Mouse (Mus musculus) retina, embryonic 14.5 days (tissue): ENCODE measurements around the gene Crlf1.

ENCODE experiments used
- DNase-seq: peaks from one replicate; pipeline ENCODE4 v3.0.0-alpha.2; 2015; ENCODE audit warnings: low spot score

Crlf1 gene

DNA sequence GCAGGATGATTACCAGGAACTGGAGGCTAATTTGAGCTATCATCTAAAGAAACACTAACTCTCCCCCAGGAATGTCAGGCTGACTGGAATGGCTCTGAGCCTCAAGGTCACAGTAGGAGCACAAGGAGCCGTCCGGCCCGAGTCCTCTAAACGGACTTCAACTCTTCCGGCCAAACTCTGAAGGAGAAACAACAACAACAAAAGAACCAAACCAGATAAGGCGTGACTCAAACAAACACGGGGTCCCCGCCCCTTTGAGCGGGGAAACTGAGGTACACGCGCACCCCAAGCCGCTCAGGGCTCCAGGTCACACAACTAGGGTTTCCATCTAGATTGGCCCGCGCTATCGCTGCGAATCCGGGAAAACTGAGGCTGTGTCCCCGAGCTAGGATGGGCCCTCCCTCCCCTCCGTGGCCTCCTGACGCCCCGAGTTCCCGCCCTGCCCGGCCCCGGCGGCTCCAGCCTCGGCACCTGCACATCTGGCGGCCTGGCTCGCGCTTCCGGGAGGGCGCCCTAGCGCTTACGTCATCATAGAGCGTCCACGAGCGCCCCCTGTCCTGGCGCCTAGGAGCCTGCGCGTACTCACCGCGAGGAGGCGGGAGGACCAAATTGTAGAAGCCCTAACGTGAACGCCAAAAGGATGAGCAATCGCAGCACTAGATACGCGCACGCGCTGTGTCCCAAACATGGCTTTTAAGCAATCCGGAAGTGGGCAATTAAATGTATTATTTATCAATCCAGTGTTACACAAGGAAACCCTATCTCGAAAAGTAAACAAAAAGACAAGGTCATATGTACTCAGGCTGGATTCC, 29.8 kb downstream of the Crlf1 start:
- peak; percentile 98 for DNase-seq

DNA sequence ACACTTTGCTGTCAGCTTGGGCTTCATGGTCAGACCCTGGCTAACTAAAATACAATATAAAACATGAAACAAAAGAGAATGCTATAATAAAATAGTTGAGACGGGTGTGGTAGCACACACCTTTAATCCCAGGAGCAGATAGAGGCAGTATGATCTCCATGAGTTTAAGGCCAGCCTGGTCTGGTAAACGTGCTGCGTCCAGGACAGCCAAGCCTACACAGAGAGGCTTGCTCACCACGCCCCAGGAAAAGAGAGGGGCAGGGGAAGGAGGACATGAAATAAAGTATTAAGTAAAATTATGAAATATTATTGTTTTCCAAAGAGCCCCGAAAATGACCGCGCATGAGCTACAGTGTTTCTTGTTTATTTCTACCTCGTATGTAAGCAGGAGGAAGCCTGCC, 34.2 kb downstream of the Crlf1 start:
- DNase-seq, result no peak

DNA sequence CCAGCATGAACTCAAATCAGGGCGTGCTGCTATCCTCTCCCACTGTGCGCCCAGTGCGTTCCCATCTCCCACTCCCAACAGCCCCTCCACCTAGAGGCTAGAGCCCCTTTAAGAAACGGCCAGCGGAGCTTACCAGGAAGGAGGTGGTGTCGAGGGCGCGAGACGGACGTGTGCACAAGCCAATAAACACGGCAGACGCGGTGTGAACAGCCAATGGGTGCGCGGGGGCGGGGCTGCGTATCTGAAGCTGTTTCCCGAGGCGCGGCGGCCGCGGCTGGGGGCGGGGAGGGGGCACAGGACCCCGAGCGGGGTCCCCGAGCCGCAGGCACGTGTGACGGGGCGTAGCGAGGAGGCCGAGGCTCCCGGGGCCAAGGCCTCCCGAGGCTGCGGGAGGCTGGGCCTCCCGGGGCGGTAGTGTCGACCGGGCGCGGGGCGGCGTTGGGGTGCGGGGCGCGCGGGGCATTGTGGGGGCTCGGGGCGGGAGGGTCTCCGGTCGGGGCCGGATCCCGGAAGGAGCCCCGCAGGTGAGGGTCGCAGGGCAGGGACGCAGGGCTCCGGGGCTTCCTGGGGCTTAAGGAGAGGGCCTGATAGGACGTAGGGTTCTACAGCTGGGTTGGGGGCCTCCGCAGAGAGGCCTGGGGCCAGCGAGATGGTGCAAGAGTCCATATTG, 34.7 kb downstream of the Crlf1 start, which contains the start of the genes Fkbp8 and Kxd1:
Gene Fkbp8 (plus strand): TSS at position 213 of the 670 bp plus-strand sequence.
Gene Kxd1 (minus strand): TSS at position 445 of the 670 bp plus-strand sequence.
- peak; percentile 98 for DNase-seq

DNA sequence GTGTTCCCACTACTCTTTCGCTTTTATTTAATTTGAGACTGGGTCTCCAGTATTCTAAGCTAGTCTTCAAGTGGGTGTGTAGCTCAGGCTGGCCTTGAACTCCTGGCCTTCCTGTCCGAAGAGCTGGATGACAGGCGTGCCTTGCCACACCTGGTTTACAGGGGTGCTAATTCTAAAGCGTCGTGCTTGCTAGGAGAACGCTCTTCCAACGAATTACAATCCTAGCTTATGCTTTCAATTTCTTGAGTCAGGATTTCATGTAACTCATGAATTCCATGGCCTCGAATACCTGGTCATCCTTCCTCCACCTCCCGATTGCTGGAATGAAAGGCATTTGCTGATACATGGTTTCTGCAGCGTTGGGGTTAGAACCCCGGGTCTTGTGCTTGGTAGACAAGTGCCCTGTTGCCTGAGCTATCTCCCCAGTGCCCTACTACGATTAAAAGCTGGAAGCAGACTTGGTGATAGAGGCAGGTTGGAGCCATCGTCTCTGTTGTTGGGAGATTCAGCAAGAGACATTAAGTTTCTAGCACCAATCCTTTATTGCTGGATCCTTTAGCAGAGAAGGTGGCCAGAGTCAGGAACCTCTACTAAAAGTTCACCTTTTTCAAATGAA, 35.3 kb downstream of the Crlf1 start:
- DNase-seq, result no peak

DNA sequence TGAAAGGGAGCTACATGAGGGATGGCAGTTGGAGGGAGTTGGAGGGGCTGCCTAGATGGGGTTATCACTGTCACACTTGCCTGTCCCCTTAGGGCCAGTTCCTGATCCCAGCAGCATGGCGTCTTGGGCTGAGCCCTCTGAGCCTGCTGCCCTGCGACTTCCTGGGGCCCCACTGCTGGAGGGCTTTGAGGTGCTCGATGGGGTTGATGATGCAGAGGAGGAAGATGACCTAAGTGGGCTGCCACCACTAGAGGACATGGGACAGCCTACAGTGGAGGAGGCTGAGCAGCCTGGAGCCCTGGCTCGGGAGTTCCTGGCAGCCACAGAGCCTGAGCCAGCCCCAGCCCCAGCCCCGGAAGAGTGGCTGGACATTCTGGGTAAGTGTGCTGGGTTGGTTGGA, 36.3 kb downstream of the Crlf1 start:
- no peak for DNase-seq

DNA sequence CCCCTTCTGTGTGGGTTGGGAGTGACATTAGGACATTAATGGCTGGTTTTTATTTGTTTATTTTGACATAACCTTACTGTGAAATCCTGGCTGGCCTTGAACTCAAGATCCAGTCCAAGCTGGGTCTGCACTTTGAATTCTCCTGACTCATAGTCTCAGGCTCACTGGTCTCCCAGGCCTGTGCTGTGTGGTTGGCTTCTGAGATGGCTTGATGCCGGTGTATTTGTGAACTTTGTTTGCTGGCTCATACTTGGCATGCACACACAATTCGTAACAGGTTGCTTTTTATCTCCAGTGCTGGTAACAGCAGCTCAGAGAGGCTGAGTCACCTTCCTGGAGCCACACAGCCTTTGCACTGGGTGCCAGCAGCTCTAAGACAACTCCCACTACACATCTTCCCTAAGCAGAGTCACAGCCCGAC, 36.8 kb downstream of the Crlf1 start:
- no peak for DNase-seq

DNA sequence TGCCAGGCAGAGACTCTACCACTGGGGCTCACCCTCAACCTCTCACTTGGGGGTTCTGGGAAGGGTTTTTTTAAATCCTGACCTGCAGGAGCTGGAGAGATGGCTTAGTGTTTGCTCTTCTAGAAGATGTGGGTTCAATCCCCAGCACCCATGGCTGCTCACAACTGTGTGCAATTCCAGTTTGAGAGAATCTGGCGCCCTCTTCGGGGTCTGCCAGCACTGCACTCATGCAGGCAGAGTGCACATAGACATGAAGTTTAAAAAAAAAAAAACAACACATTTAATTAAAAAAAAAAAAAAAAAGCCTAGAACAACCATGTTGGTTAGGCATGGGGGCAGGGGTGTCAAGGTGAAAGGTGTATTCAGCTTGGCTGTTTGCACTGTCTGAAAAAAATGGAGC, 37.4 kb downstream of the Crlf1 start:
- DNase-seq, result no peak

DNA sequence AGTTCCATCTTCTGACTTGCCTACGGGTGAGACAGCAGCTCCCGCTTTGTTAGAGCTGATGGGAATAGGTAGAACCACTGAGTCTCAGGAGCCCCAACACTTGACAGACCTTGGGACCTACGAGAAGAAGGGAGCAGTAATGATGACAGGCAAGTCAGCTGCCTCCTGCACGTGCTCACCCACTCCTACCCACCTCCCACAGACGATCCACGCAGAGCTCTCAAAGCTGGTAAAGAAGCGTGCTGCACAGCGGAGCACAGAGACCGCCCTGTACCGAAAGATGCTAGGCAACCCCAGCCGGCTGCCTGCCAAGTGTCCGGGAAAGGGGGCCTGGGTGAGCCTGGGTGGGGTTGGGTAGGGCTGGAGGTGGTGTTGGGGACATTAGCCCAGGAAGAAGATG, 41.3 kb downstream of the Crlf1 start:
- no peak for DNase-seq

DNA sequence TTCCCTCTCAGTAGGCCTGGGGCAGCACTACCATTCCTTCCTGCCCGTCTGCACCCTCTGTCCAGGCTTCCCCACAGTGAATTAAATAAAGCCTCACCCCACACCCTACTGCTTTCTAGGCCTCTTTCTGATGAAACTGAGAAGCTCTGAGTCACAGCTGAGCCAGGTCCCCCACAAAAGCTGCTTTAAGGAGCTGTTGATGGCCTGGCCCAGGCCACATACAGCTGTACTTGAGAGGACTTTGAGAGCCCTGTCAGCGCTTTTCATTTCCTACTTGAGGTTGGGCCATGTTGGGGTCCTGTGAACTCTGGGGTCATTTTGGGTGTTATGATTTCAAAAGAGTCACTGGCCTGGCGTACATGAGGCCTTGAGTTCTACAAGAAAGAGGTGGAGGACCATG, 42.3 kb downstream of the Crlf1 start:
- DNase-seq, result no peak

DNA sequence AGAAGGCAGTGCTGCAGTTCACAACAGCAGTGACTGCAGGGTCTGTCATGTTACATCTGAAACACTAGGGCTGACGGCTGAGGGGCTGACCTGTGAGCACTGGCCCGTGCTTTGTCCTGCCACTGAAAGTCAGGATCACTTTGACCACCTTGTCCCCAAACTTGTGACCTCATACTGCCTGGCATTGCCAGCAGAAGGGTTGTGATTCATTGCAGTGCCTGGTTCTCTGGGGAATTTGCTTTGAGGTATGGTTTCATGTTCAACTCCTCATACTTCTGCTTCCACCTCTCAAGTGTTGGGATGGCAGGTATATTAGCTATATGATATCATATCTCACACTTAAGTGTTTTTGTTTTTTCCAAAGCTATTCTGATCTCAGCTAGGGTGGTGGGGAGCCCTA, 42.7 kb downstream of the Crlf1 start:
- no peak for DNase-seq

DNA sequence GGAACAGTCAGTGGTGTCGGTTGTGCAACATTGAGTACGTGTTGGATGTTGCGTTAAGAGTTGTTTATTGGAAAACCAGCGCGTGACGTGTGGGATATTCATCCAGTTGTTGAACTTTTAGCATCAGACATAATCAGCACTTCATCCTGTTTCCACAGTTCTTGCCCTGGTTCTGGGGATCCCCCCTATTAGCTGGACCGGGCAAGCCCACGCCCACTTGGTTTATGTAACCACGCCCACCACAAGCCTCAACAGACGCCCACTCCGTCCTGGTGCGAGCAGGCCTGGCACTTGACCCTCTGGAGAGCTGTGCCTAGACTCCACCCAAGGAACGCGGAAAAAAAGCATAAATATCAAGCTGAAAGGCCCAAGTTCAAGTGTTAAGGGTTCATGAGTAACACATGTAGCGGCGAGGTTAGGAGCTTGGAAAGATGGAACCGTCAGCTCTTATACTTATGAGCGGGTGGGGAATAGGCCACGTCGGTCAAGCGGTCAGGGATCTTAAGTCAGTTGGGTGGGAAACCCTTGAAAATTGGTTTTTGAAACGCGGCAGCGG, 45.1 kb downstream of the Crlf1 start:
- peak; percentile 64 for DNase-seq

DNA sequence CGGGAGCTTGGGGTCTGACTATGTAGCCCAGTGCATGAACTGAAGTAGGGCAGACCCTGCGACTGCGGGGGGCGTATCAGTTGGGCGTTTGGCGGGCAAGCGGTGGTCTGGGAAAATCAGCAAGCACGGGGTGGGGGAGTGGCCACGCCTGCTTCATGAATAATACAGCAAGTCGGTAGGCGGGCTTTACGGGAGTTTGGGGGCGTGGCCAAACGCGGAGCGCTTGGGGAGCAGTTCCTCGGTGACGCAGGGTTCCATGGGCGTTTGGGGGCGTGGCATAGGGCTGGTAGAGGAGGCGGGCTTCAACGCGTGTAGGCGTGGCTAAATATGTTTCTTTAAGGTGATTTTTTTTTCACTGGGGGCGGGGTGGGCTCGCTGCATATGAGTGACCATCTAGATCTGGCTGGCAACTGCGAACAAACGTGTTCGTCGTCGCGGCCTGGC, 45.7 kb downstream of the Crlf1 start:
- peak; percentile 100 for DNase-seq

DNA sequence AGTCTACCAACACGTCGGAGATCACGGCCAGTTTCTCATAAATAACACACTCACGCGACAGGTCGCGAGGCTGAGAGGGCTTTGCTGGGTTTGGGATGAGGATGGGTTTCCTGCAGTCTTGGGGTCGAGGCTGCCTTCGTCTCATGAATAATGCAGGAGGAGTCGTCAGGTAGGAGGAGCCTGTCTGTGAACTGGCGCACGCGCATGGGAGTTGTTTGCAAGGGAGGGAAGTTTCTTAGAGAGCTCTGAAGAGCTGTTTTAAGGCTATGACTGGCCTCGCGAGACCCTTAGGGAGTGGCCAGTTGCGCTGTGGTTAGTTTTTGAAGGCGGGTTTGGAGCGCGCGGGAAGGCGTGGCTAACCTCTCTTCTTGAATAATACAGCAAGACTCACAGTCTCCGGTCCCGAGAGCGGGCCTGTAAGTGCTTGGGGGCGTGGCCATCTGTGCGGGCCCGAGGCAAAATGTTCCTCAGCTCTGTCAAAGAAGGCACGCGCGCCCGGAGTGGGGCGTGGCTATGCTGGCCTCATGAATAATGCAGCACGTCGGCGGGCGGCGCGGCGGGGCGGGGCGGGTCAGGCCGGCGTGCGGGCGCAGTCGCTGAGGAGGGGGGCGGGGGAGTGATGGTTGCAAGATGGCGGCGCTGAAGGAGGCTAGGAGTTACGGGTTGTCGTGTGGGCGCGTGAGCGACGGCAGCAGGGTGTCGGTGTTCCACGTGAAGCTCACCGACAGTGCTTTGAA, 46.3 kb downstream of the Crlf1 start, which contains the start of gene Ell:
Gene Ell (plus strand): TSS at position 381 of the 737 bp plus-strand sequence.
- DNase-seq, result peak; percentile 98

DNA sequence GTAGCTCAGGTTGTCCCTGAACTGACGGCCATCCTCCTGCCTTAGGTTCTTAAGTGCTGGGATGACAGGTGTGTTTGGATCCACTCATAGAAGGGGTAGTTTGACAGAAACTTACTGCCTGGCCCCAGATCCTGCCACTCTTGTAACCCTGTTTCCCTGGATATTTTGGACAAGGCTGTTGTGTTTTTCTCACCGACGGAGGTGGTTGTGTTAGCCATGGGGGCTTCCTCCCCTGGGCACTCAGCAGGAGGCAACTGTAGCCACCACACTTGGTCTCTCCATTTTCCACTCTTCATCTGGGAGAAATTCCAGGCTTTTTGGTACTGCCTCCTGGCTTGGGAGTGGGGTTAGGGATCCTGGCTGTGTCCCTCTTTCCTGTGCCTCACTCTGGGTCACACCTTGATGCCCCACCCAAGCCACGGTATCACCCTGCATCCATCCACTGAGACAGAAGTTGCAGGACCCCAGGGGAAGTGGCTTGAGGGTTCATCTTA, 47.1 kb downstream of the Crlf1 start:
- no peak for DNase-seq

DNA sequence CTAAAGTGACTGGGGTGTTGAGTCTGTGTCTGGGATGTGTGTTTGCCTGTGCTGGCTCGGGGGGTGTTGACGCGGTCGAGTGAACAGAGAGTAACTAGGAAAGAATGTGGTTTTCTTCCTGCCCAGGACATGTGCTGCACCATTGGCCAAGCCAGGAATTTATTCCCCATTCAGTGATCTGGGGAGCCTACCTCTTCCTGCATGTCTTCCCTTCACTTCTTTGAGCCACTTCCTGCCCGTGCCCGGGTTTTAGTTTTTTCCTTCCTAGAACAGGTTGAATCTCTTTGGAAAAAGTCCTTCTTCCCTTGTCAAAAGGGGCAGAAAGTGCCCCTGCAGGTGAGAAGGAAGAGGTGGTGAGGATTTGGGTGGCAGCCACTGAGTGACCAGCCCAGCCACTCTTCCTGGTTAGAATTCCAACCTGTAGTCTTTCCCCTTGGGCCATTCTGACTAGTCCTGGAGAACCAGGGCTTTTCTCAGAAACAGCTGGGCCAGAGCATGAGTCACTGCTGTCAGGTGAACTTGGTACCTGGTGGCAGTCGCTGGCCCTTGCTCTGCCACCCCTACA, 47.6 kb downstream of the Crlf1 start:
- DNase-seq, result no peak

DNA sequence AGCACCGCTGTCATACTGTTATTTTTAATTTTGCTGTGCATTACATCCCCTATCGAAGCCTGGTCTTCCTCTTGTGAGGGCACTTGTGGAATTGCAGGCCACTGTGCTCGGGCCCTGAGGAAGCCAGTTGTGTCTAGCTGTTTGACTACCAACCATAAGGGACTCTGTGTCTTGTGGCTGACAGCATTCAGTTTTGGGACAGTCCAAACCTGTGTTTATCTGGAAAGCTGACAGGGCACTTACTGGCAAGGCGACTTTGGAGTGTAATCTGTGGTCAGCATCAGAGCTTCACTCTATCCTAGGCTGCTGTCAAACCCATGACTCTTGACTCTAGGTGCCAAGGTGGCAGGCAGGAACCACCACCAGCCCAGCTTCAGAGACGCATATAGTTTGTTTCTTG, 48.1 kb downstream of the Crlf1 start:
- DNase-seq, result no peak

DNA sequence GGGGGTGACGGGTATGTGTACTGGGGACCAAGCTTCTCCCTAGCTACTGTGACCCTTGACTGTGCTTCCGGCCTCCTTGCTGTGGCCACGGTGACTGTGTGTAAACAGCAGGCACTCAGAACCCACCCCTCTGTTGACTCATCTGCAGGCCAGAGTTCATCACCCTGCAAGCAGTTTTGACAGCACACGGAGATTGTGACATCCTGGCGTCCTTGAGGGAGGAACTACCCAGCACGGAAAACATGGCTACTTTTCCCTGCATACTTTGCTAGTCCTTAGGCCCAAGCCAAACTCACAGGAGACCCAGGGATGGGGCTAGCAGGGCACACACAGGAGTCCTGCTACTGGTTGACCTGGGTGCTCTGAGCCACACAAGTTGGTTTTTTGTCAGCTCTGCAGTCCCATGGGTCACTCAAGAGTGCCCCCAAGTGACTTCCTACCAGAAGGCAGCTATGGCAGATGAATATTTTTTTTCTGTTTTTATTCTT, 51.3 kb downstream of the Crlf1 start:
- peak; percentile 47 for DNase-seq

DNA sequence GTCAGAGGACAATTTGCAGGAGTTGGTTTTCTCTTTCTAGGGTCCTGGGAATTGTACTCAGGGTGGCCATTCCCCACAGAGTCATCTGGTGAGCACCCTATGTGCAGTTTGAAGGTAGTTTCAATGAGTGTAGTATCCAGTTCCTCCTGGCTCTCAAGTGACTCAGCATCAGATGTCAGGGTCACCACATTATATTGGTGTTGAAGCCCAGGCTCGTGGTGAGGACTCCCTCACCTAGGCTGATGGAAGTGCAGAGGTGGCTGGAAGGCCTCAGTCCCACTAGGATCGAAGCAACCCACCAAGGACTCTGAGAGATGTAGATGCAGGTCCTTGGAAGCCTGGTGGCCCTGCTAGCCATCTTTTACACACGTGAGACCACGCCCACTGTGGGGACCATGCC, 53.5 kb downstream of the Crlf1 start:
- no peak for DNase-seq

DNA sequence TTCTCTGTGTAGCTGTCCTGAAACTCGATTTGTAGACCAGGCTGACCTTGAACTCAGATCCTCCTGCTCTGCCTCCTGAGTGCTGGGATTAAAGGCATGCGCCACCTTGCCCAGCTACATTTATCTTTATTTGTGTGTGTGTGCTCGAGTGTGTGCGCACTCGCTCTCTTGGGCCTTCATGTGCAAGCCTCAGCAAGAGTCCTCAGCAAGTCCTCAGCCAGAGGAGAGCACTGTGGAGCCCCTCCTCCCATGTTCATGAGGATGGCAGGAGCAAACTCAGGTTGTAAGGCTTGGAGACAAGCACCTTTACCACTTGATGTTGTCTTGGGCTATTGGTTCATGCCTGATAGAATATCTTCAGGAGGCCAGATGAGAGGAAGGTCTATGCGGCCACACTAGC, 54.8 kb downstream of the Crlf1 start:
- no peak for DNase-seq

DNA sequence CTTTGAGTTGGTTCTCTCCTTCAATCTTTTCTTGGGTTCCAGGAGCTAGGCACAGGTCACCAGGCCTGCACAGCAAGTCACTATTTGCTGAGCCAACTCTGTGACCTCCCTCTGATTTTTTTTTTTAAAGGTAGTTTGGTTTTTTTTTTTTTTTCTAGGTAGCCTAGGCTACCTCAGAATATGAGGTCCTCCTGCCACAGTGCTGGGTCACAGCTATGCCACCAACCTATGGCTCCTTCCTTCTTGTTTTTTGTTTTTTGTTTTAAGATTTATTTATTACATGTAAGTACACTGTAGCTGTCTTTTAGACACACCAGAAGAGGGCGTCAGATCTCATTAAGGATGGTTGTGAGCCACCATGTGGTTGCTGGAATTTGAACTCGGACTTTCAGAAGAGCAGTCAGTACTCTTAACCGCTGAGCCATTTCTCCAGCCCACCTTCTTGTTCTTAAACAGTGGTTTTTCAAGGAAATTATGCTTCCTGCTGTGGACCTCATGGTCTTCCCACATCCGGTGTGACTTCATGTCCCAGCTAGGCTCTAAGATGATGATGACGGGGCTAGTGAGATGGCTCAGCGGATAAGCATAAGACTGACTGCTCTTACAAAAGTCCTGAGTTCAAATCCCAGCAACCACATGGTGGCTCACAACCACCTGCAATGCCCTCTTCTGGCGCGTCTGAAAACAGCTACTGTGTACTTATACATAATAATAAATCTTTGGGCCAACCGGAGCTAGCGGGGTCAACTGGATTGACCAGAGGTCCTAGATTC, 56.6 kb downstream of the Crlf1 start:
- DNase-seq, result no peak
